ENCODE assay signal across 13 mouse cellular contexts in genomic region chr13:5713195-5713863, GRCm38 (mm10).
DNase-seq lines count a peak whose midpoint lies in the region; ATAC-seq and TF ChIP-seq lines count a peak whose summit lies in the region.
"Had no signal": no experiment of that assay in that cellular context is flagged by ENCODE, and none has a peak within 500 bp of the region (broad histone marks: within the 10 kb centered on the region; RNA-seq: fewer than 3 reads in every experiment).

No protein-coding gene starts in this region.

- no peak for ATAC-seq in midbrain, embryonic 11.5 days (ENCODE audit: low FRiP score)
- ATAC-seq: midbrain, embryonic 15.5 days; Patski had no signal

- H3K79me2 ChIP-seq in myocyte (ENCODE audit: control insufficient read depth, insufficient read depth), result no peaks in the 10 kb centered on the region

- H3K4me3 ChIP-seq in midbrain, embryonic 11.5 days (ENCODE audit: low read depth, low read length), result no peak overlapping the region
- no peak overlapping the region for H3K4me3 ChIP-seq in midbrain, embryonic 10.5 days
- peak overlapping the region; percentile 14 for H3K4me3 ChIP-seq in myocyte
- H3K4me3 ChIP-seq in limb, embryonic 10.5 days, result no peak overlapping the region
- H3K4me3 ChIP-seq in cerebellum, adult 2 months (replicated peaks; ENCODE audit: insufficient read depth, low read depth, low read length), result no peak overlapping the region
- H3K4me3 ChIP-seq: embryonic facial prominence, embryonic 12.5 days; midbrain, embryonic 15.5 days had no signal

- H3K27me3 ChIP-seq in midbrain, embryonic 11.5 days (ENCODE audit: control insufficient read depth, insufficient read depth, low read length), result no peaks in the 10 kb centered on the region
- no peaks in the 10 kb centered on the region for H3K27me3 ChIP-seq in midbrain, embryonic 10.5 days (ENCODE audit: low read depth, poor library complexity, severe bottlenecking)
- no peaks in the 10 kb centered on the region for H3K27me3 ChIP-seq in myocyte (ENCODE audit: control insufficient read depth, insufficient read depth, insufficient read length)
- no peaks in the 10 kb centered on the region for H3K27me3 ChIP-seq in limb, embryonic 10.5 days (ENCODE audit: low read depth, poor library complexity, severe bottlenecking)
- no peaks in the 10 kb centered on the region for H3K27me3 ChIP-seq in cerebellum, adult 2 months (ENCODE audit: control insufficient read depth, insufficient read depth, low read length)
- H3K27me3 ChIP-seq: embryonic facial prominence, embryonic 12.5 days; limb, embryonic 13.5 days; midbrain, embryonic 15.5 days; Patski had no signal

- DNase-seq in adrenal gland, postnatal 14 days, result peak; percentile 46
- no peak for DNase-seq in adrenal gland, postnatal 4 days (ENCODE audit: low spot score in 2 of 2)
- peak; percentile 17 for DNase-seq in midbrain, embryonic 11.5 days (ENCODE audit: low spot score, missing footprints)
- DNase-seq in midbrain, embryonic 10.5 days (ENCODE audit: low spot score), result no peak
- peak; percentile 60 to 72 for DNase-seq in kidney, postnatal 25 days
- no peak for DNase-seq in limb, embryonic 10.5 days (ENCODE audit: low spot score)
- DNase-seq in cerebellum, adult 2 months, result no peak

- WGBS in midbrain, embryonic 11.5 days, result 91% methylated on average over 6 of the region's 6 CpGs
- WGBS in midbrain, embryonic 10.5 days, result 90% methylated on average over 6 of the region's 6 CpGs
- WGBS in limb, embryonic 10.5 days, result 56% methylated on average over 6 of the region's 6 CpGs
- WGBS in cerebellum, adult 2 months, result 14% methylated on average over 6 of the region's 6 CpGs

- no peak overlapping the region for H3K9ac ChIP-seq in midbrain, embryonic 11.5 days (ENCODE audit: low read length)
- H3K9ac ChIP-seq: embryonic facial prominence, embryonic 12.5 days; limb, embryonic 13.5 days; midbrain, embryonic 15.5 days had no signal

- no peak for TF ChIP-seq POLR2A in myocyte (IDR thresholded peaks at IDR 0.05; ENCODE audit: insufficient read length, low read depth)
- no peak for TF ChIP-seq POLR2A in cerebellum, adult 2 months (IDR thresholded peaks at IDR 0.05; ENCODE audit: borderline replicate concordance, insufficient read depth, low read length)

- H3K4me1 ChIP-seq in midbrain, embryonic 11.5 days (ENCODE audit: control insufficient read depth, insufficient read depth, low read length), result no peaks in the 10 kb centered on the region
- H3K4me1 ChIP-seq in midbrain, embryonic 10.5 days, result no peaks in the 10 kb centered on the region
- no peaks in the 10 kb centered on the region for H3K4me1 ChIP-seq in limb, embryonic 10.5 days
- no peaks in the 10 kb centered on the region for H3K4me1 ChIP-seq in cerebellum, adult 2 months (ENCODE audit: control insufficient read depth, insufficient read depth, low read length)
- H3K4me1 ChIP-seq: midbrain, embryonic 15.5 days had no signal

- no peak for TF ChIP-seq CTCF in cerebellum, adult 2 months (IDR thresholded peaks at IDR 0.05; ENCODE audit: borderline replicate concordance, insufficient read depth, low read depth, low read length)

- H3K9me3 ChIP-seq in midbrain, embryonic 11.5 days (ENCODE audit: control insufficient read depth, low read length), result no peaks in the 10 kb centered on the region
- no peaks in the 10 kb centered on the region for H3K9me3 ChIP-seq in midbrain, embryonic 10.5 days (replicated peaks)
- no peaks in the 10 kb centered on the region for H3K9me3 ChIP-seq in limb, embryonic 10.5 days (replicated peaks)
- H3K9me3 ChIP-seq: embryonic facial prominence, embryonic 12.5 days; limb, embryonic 13.5 days; midbrain, embryonic 15.5 days had no signal

- H3ac ChIP-seq in myocyte (ENCODE audit: control insufficient read depth, insufficient read length), result no peak overlapping the region

- H3K27ac ChIP-seq in midbrain, embryonic 11.5 days (ENCODE audit: low read depth, low read length), result no peak overlapping the region
- no peak overlapping the region for H3K27ac ChIP-seq in midbrain, embryonic 10.5 days (replicated peaks)
- H3K27ac ChIP-seq in limb, embryonic 10.5 days, result no peak overlapping the region
- H3K27ac ChIP-seq in cerebellum, adult 2 months (ENCODE audit: insufficient read depth, low read length), result no peak overlapping the region
- H3K27ac ChIP-seq: embryonic facial prominence, embryonic 12.5 days; midbrain, embryonic 15.5 days had no signal

- no peaks in the 10 kb centered on the region for H3K36me3 ChIP-seq in midbrain, embryonic 11.5 days (ENCODE audit: control insufficient read depth, insufficient read depth, low read length)
- no peaks in the 10 kb centered on the region for H3K36me3 ChIP-seq in midbrain, embryonic 10.5 days
- H3K36me3 ChIP-seq in myocyte (ENCODE audit: control insufficient read depth, insufficient read depth), result no peaks in the 10 kb centered on the region
- H3K36me3 ChIP-seq in limb, embryonic 10.5 days, result no peaks in the 10 kb centered on the region
- H3K36me3 ChIP-seq: embryonic facial prominence, embryonic 12.5 days; limb, embryonic 13.5 days; midbrain, embryonic 15.5 days had no signal

- H3K4me2 ChIP-seq in midbrain, embryonic 11.5 days, result no peak overlapping the region
- peak overlapping the region; percentile 72 for H3K4me2 ChIP-seq in myocyte (ENCODE audit: low read depth)
- H3K4me2 ChIP-seq: embryonic facial prominence, embryonic 12.5 days; heart, embryonic 11.5 days; midbrain, embryonic 15.5 days had no signal

TF ChIP-seq in myocyte, 11 proteins besides CTCF, POLR2A, EP300 and RAD21:
- TF ChIP-seq POLR2AphosphoS2 (IDR thresholded peaks at IDR 0.05; ENCODE audit: insufficient read length, low read depth) (no peak), MAX (IDR thresholded peaks at IDR 0.05; ENCODE audit: low read depth) (no peak), USF1 (IDR thresholded peaks at IDR 0.05; ENCODE audit: low read depth) (no peak), E2F4 (IDR thresholded peaks at IDR 0.05; ENCODE audit: insufficient read depth) (no peak), MYOG (IDR thresholded peaks at IDR 0.05; ENCODE audit: control insufficient read depth in 1 of 3, insufficient read depth in 1 of 3, insufficient read length in 2 of 3, low read depth in 2 of 3) (no peak), REST (IDR thresholded peaks at IDR 0.05; ENCODE audit: insufficient read depth, insufficient read length) (no peak), TCF3 (IDR thresholded peaks at IDR 0.05; ENCODE audit: insufficient read length, low read depth) (no peak), SRF (IDR thresholded peaks at IDR 0.05; ENCODE audit: control insufficient read depth, insufficient read length, low read depth) (no peak), TCF12 (IDR thresholded peaks at IDR 0.05; ENCODE audit: insufficient read depth, poor library complexity, severe bottlenecking) (no peak)

Comparison
In these comparisons a context has a peak if more than half of its experiments do, and no peak if none do; other contexts are left out.
1. DNase-seq: peak in adrenal gland, postnatal 14 days (single experiment), midbrain, embryonic 11.5 days (single experiment) and kidney, postnatal 25 days (2 of 2); none in adrenal gland, postnatal 4 days (0 of 2), midbrain, embryonic 10.5 days (single experiment), limb, embryonic 10.5 days (single experiment) and cerebellum, adult 2 months (0 of 2).